Mouse (Mus musculus) heart, postnatal 25 days (tissue): ENCODE measurements around the gene Pkd1l2. TPM values are rescaled to one million over a fixed set of nuclear protein-coding genes. Genes with fewer than 3 reads are reported as not detected.

Source experiments
- DNase-seq: peaks from one replicate; pipeline ENCODE4 v3.0.0; 2022; ENCODE audit warnings: low spot score
- intact Hi-C: fragments of 180-260 bp; cut with DNase I; formaldehyde crosslinking; loops from one replicate; pipeline ENCODE4 v1.15.1; 2025
- total RNA-seq, 2 experiments: library from RNA; stranded (reverse); gene quantifications; 2 replicates each; pipeline ENCODE4 v1.2.3; 2021

Pkd1l2 gene
- total RNA-seq, 2 experiments from 2014 or later, result not detected

- intact Hi-C loops, result no loop called here
- no peak for DNase-seq
Observed at GRCm38 (mm10) chr8:117089802-117090201, 7.6 kb upstream of the Pkd1l2 start.

GRCm38 (mm10) chr8:117087036-117087435 is 4.8 kb upstream of the Pkd1l2 start:
- intact Hi-C loops, result no loop called here
- no peak for DNase-seq

GRCm38 (mm10) chr8:117085521-117085920 is 3.3 kb upstream of the Pkd1l2 start:
- intact Hi-C loops, result no loop called here
- no peak for DNase-seq

GRCm38 (mm10) chr8:117082947-117083559 is 804 bp upstream of the Pkd1l2 start:
- no peak for DNase-seq
- intact Hi-C loops, result no loop called here

- no peak for DNase-seq
- intact Hi-C loops, result no loop called here
Observed at GRCm38 (mm10) chr8:117079652-117080051, 2.6 kb downstream of the Pkd1l2 start.

- intact Hi-C loops, result no loop called here
- no peak for DNase-seq
Observed at GRCm38 (mm10) chr8:117078367-117078926, 3.8 kb downstream of the Pkd1l2 start.

DNA sequence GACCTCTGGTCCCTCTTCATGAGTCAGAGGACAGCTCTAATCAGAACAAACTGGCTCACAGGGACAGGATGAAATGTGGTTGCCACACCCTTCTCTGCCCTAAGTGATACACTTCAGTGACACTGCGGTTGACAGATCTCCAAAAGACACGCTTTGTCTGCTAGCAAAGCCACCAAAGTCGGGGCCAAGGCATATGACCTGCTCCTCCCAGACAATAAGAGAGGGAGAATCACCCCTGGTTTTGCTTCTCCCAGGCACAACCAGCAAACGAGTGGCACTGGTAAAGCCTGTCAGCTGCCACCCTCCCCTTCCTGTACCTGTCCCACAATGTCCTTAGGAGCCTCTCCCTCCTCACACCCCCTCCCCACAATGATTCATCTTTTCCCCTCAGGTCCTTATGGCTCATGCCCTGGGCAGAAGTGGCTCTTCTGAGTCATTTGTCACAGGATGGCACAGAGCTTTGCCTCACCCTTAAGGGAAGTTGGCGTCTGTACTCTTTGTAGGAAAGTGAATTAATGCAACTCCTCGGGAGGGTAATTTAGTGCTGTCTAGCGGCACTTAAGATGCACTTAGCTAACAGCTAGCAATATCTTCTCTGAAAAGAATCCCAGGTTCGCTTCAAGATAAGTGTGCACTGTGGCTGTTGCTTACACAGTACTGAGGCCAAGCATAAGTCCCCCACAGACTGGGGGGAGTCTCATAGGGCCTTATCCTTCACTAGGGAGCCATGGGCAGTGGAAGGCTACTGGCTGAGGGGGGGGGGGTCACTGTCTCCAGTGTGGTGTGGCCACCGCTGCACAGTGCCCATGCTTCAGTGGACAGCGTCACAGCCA is 7.7 kb downstream of the Pkd1l2 start:
- intact Hi-C loops, result no loop called here
- no peak for DNase-seq

GRCm38 (mm10) chr8:117069708-117070107 is 12.5 kb downstream of the Pkd1l2 start:
- DNase-seq, result no peak
- intact Hi-C loops, result no loop called here

GRCm38 (mm10) chr8:117068294-117068693 is 14.0 kb downstream of the Pkd1l2 start:
- no peak for DNase-seq
- intact Hi-C loops, result no loop called here

GRCm38 (mm10) chr8:117067396-117067795 is 14.9 kb downstream of the Pkd1l2 start:
- no peak for DNase-seq
- intact Hi-C loops, result no loop called here

- intact Hi-C loops, result no loop called here
- DNase-seq, result no peak
Observed at GRCm38 (mm10) chr8:117066955-117067354, 15.3 kb downstream of the Pkd1l2 start.

DNA sequence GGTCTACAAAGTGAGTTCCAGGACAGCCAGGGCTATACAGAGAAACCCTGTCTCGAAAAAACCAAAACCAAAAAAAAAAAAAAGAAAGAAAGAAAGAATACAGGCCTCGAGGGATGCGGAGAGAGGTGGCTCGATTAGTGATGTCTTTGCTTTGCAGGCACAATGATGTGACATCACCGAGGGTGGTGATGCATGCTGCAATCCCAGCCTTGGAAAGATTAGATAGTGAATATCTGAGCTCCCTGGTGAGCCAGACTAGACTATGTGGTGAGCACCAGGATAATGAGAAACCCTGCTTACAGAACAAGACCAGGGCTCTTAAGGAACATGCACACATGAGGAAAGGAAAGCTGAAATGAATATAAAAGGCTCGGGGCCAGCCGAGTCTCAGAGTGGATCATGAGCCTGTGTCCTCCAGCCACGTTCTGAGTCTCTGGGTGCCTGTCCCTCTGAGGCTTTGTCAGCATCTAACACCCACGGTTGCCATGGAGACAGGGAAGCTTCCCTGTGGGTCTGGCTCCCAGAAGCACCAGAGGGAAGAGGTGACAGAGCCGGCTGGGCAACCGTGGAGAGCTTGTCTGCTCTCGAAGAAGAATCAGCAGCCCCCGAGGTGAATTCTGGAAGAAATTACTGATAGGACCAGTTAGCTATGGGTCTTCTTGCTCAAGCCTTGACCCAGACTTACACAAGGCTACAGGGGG is 20.9 kb downstream of the Pkd1l2 start:
- no peak for DNase-seq
- intact Hi-C loops, result no loop called here

DNA sequence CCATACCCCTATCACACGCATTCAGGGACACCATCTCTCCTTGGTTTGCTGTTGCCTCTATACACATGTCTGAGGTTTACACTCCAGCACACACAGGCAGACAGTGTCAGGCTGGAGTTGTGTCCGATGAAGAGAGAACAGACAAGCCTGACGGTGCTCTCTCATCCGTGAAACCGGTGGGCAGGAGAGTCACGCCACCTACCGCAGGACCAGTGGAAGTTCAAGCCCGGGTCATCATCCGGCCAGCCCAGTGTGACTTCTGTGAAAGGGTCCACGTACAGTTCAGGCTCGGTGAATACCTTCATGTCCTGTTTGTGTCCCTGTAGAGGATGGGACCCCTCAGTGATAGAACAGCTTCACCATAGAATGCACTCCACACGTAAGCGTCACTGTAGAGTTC is 21.9 kb downstream of the Pkd1l2 start:
- intact Hi-C loops, result no loop called here
- DNase-seq, result no peak

DNA sequence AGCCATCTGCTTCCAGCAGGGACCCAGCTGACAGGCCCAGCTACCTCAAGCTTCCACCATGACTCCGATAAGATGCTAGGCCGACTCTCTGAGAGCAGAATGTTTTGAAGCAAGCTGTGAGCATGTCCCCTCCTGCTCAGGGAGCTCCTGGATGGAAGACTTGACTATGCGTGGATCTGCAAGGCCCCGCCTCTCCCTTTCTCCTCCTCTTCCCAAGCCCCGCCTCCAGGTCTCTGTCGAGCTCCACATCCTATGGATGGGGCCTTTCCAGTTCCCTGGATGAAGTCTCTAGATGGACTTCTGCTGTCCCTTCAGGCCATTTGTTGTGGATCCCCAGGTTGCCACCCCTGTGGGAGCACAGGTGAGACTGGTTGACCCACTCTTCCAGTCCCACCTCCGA is 23.2 kb downstream of the Pkd1l2 start:
- DNase-seq, result no peak
- intact Hi-C loops, result no loop called here

GRCm38 (mm10) chr8:117055097-117055496 is 27.2 kb downstream of the Pkd1l2 start:
- intact Hi-C loops, result no loop called here
- no peak for DNase-seq

GRCm38 (mm10) chr8:117054146-117054545 is 28.1 kb downstream of the Pkd1l2 start:
- intact Hi-C loops, result no loop called here
- no peak for DNase-seq

DNA sequence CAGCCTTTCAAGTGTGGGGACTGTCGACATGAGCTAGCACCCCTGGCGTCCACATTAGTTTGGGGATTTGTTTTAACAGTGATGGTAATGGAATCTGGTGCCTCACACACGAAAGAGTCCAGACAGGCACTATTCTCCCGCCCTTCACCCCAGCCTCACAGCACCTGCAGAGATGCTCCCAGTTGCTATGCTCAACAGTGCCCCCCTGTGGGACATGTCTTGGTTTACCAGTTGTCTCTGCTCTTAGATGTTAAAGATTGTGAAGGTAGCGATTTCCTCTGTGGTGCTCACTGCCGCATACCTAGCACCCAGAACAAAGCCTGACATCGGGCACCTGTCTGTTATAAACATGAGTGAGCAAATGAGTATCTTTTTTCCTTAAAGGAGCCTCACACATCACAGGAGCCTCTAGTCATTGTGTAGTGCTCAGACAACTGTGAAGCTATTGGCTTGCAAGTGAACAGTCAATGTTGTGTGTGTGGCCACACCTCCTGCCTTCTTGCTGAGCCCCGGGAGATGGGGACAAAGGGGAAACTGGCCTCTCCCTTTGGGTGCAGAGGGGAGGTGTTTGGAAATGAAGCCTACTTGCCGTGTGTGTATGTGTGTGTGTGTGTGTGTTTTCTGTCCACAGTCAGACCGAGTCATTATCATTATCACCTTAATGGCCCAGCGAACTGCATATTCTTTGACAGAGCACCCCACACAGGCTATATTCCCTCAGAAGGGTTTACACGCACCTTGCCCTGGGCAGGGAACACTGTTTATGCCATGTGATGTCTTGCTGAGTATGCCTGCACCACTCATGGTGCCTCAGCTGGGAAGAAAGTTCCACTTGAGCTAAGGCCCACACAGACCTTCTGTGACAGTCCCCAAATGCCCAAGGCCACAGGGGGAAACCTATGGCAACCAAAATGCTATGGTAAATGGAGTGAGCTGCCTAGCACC is 28.8 kb downstream of the Pkd1l2 start:
- DNase-seq, result no peak
- intact Hi-C loops, result no loop called here

GRCm38 (mm10) chr8:117051316-117051715 is 30.9 kb downstream of the Pkd1l2 start:
- DNase-seq, result no peak
- intact Hi-C loops, result no loop called here

GRCm38 (mm10) chr8:117050763-117051162 is 31.5 kb downstream of the Pkd1l2 start:
- intact Hi-C loops, result no loop called here
- DNase-seq, result no peak

- DNase-seq, result no peak
- intact Hi-C loops, result no loop called here
Observed at GRCm38 (mm10) chr8:117049444-117049843, 32.8 kb downstream of the Pkd1l2 start.
